Mouse (Mus musculus): ENCODE results near the gene Nrip2. TPM values are rescaled to one million over a fixed set of nuclear protein-coding genes. Genes with fewer than 3 reads are reported as not detected.

Gene Nrip2
- polyA plus RNA-seq (2015; fragmentation: Nextera tagmentation; extraction: Ambion mirVana) = 5.5 and 8.3 TPM in 2 replicates

- peak within 1 kb of the TSS; percentile 51 for H3K4me2 ChIP-seq (ENCODE audit: low read length)
- no peaks in the 10 kb centered on the region for H3K36me3 ChIP-seq (ENCODE audit: control insufficient read depth, insufficient read depth)
- H3K4me1 ChIP-seq (replicated peaks; ENCODE audit: control insufficient read depth, insufficient read depth, low read length) = peaks cover 6% of the 10 kb centered on the region
- 78% methylated on average over 3 of the region's 3 CpGs for WGBS
- no peaks in the 10 kb centered on the region for H3K9me3 ChIP-seq (ENCODE audit: control insufficient read depth, low read length)
- no peak for ATAC-seq
- peak within 1 kb of the TSS; percentile 56 for H3K9ac ChIP-seq (replicated peaks; ENCODE audit: low read depth, low read length)
- H3K27me3 ChIP-seq (replicated peaks; ENCODE audit: control insufficient read depth, insufficient read depth, low read length) = no peaks in the 10 kb centered on the region
- peak within 1 kb of the TSS; percentile 46 for H3K27ac ChIP-seq (ENCODE audit: low read length)
- H3K4me3 ChIP-seq (replicated peaks; ENCODE audit: low read length) = peak within 1 kb of the TSS; percentile 36
These were observed at the start of gene Nrip2 for GRCm38 (mm10) chr6:128398996-128399395. TSS of gene Nrip2 (plus strand) at chr6:128399296.

- Histone ChIP-seq H3K36me3 (ENCODE audit: control insufficient read depth, insufficient read depth) (no peaks in the 10 kb centered on the region), H3K27ac (ENCODE audit: low read length) (no peak overlapping the region), H3K4me3 (replicated peaks; ENCODE audit: low read length) (no peak overlapping the region), H3K4me1 (replicated peaks; ENCODE audit: control insufficient read depth, insufficient read depth, low read length) (peaks cover 14% of the 10 kb centered on the region), H3K9ac (replicated peaks; ENCODE audit: low read depth, low read length) (no peak overlapping the region), H3K9me3 (ENCODE audit: control insufficient read depth, low read length) (no peaks in the 10 kb centered on the region), H3K27me3 (replicated peaks; ENCODE audit: control insufficient read depth, insufficient read depth, low read length) (no peaks in the 10 kb centered on the region), H3K4me2 (ENCODE audit: low read length) (no peak overlapping the region)
- ATAC-seq = no peak
- 43% methylated on average over 7 of the region's 7 CpGs for WGBS
These were observed 49.4 kb upstream of the Nrip2 start for GRCm38 (mm10) chr6:128349711-128350110.

GRCm38 (mm10) chr6:128354140-128354539, 45.0 kb upstream of the Nrip2 start:
- Histone ChIP-seq H3K9me3 (ENCODE audit: control insufficient read depth, low read length) (no peaks in the 10 kb centered on the region), H3K36me3 (ENCODE audit: control insufficient read depth, insufficient read depth) (no peaks in the 10 kb centered on the region), H3K27me3 (replicated peaks; ENCODE audit: control insufficient read depth, insufficient read depth, low read length) (no peaks in the 10 kb centered on the region), H3K9ac (replicated peaks; ENCODE audit: low read depth, low read length) (no peak overlapping the region), H3K4me1 (replicated peaks; ENCODE audit: control insufficient read depth, insufficient read depth, low read length) (peaks cover 25% of the 10 kb centered on the region), H3K4me3 (replicated peaks; ENCODE audit: low read length) (no peak overlapping the region), H3K4me2 (ENCODE audit: low read length) (peak overlapping the region; percentile 63), H3K27ac (ENCODE audit: low read length) (no peak overlapping the region)
- no peak for ATAC-seq
- 32% methylated on average over 3 of the region's 3 CpGs for WGBS

GRCm38 (mm10) chr6:128355201-128355681, 43.9 kb upstream of the Nrip2 start:
- WGBS = under 1% methylated on average over 28 of the region's 28 CpGs

GRCm38 (mm10) chr6:128355726-128356416, 43.2 kb upstream of the Nrip2 start, which contains the start of gene Tulp3:
TSS of gene Tulp3 (minus strand) at chr6:128355851.
- Histone ChIP-seq H3K27me3 (replicated peaks; ENCODE audit: control insufficient read depth, insufficient read depth, low read length) (no peaks in the 10 kb centered on the region), H3K4me3 (replicated peaks; ENCODE audit: low read length) (peak within 1 kb of the TSS; percentile 59), H3K9ac (replicated peaks; ENCODE audit: low read depth, low read length) (peak within 1 kb of the TSS; percentile 84), H3K27ac (ENCODE audit: low read length) (peak within 1 kb of the TSS; percentile 88), H3K4me1 (replicated peaks; ENCODE audit: control insufficient read depth, insufficient read depth, low read length) (peaks cover 29% of the 10 kb centered on the region), H3K9me3 (ENCODE audit: control insufficient read depth, low read length) (no peaks in the 10 kb centered on the region), H3K4me2 (ENCODE audit: low read length) (peak within 1 kb of the TSS; percentile 63), H3K36me3 (ENCODE audit: control insufficient read depth, insufficient read depth) (no peaks in the 10 kb centered on the region)
- ATAC-seq = peak; percentile 98
- under 1% methylated on average over 42 of the region's 42 CpGs for WGBS

More at GRCm38 (mm10) chr6:128355201-128355681, 43.9 kb upstream of the Nrip2 start:
- Histone ChIP-seq H3K9me3 (ENCODE audit: control insufficient read depth, low read length) (no peaks in the 10 kb centered on the region), H3K27ac (ENCODE audit: low read length) (peak overlapping the region; percentile 88), H3K4me3 (replicated peaks; ENCODE audit: low read length) (peak overlapping the region; percentile 59), H3K36me3 (ENCODE audit: control insufficient read depth, insufficient read depth) (no peaks in the 10 kb centered on the region), H3K27me3 (replicated peaks; ENCODE audit: control insufficient read depth, insufficient read depth, low read length) (no peaks in the 10 kb centered on the region), H3K9ac (replicated peaks; ENCODE audit: low read depth, low read length) (peak overlapping the region; percentile 84), H3K4me2 (ENCODE audit: low read length) (peak overlapping the region; percentile 63), H3K4me1 (replicated peaks; ENCODE audit: control insufficient read depth, insufficient read depth, low read length) (peaks cover 26% of the 10 kb centered on the region)
- ATAC-seq = peak; percentile 74

- Histone ChIP-seq H3K27ac (ENCODE audit: low read length) (no peak overlapping the region), H3K27me3 (replicated peaks; ENCODE audit: control insufficient read depth, insufficient read depth, low read length) (no peaks in the 10 kb centered on the region), H3K9ac (replicated peaks; ENCODE audit: low read depth, low read length) (no peak overlapping the region), H3K4me1 (replicated peaks; ENCODE audit: control insufficient read depth, insufficient read depth, low read length) (peaks cover 37% of the 10 kb centered on the region), H3K4me2 (ENCODE audit: low read length) (no peak overlapping the region), H3K4me3 (replicated peaks; ENCODE audit: low read length) (no peak overlapping the region), H3K36me3 (ENCODE audit: control insufficient read depth, insufficient read depth) (no peaks in the 10 kb centered on the region), H3K9me3 (ENCODE audit: control insufficient read depth, low read length) (no peaks in the 10 kb centered on the region)
- no peak for ATAC-seq
- WGBS = 6% methylated on average over 2 of the region's 2 CpGs
These were observed 40.1 kb upstream of the Nrip2 start for GRCm38 (mm10) chr6:128358999-128359398.

GRCm38 (mm10) chr6:128361901-128362300, 37.2 kb upstream of the Nrip2 start:
- no peak for ATAC-seq
- Histone ChIP-seq H3K9ac (replicated peaks; ENCODE audit: low read depth, low read length) (peak overlapping the region; percentile 92), H3K4me2 (ENCODE audit: low read length) (peak overlapping the region; percentile 87), H3K9me3 (ENCODE audit: control insufficient read depth, low read length) (no peaks in the 10 kb centered on the region), H3K36me3 (ENCODE audit: control insufficient read depth, insufficient read depth) (no peaks in the 10 kb centered on the region), H3K4me3 (replicated peaks; ENCODE audit: low read length) (peak overlapping the region; percentile 94), H3K4me1 (replicated peaks; ENCODE audit: control insufficient read depth, insufficient read depth, low read length) (peaks cover 24% of the 10 kb centered on the region), H3K27me3 (replicated peaks; ENCODE audit: control insufficient read depth, insufficient read depth, low read length) (no peaks in the 10 kb centered on the region), H3K27ac (ENCODE audit: low read length) (peak overlapping the region; percentile 90)
- 10% methylated on average over 9 of the region's 9 CpGs for whole genome bisulfite sequencing

- Histone ChIP-seq H3K27ac (ENCODE audit: low read length) (peak within 1 kb of the TSS; percentile 90), H3K4me3 (replicated peaks; ENCODE audit: low read length) (peak within 1 kb of the TSS; percentile 94), H3K4me2 (ENCODE audit: low read length) (peak within 1 kb of the TSS; percentile 87), H3K36me3 (ENCODE audit: control insufficient read depth, insufficient read depth) (no peaks in the 10 kb centered on the region), H3K9ac (replicated peaks; ENCODE audit: low read depth, low read length) (peak within 1 kb of the TSS; percentile 92), H3K4me1 (replicated peaks; ENCODE audit: control insufficient read depth, insufficient read depth, low read length) (peaks cover 24% of the 10 kb centered on the region), H3K27me3 (replicated peaks; ENCODE audit: control insufficient read depth, insufficient read depth, low read length) (no peaks in the 10 kb centered on the region), H3K9me3 (ENCODE audit: control insufficient read depth, low read length) (no peaks in the 10 kb centered on the region)
- WGBS = under 1% methylated on average over 61 of the region's 76 CpGs
- peak; percentile 86 for ATAC-seq
These were observed 36.6 kb upstream of the Nrip2 start, which contains the start of the genes Rhno1 and Foxm1 for GRCm38 (mm10) chr6:128362381-128363006. TSS of gene Rhno1 (minus strand) at chr6:128362911. TSS of gene Foxm1 (plus strand) at chr6:128362967.

Data from forebrain, embryonic 16.5 days (tissue).